Mouse (Mus musculus) right cerebral cortex, postnatal 25 days (tissue): ENCODE data around the gene Col9a2.
A peak's percentile ranks its signal among the peaks of the same experiment; 100 is the strongest.
"Not testable (repeated sequence)": the region's sequence is repeated elsewhere in the genome, so short reads cannot be mapped to it uniquely, and the experiment has no call there.

Experiments used
- DNase-seq: peaks from one replicate; pipeline ENCODE4 v3.0.0; 2022

Col9a2 gene

DNA sequence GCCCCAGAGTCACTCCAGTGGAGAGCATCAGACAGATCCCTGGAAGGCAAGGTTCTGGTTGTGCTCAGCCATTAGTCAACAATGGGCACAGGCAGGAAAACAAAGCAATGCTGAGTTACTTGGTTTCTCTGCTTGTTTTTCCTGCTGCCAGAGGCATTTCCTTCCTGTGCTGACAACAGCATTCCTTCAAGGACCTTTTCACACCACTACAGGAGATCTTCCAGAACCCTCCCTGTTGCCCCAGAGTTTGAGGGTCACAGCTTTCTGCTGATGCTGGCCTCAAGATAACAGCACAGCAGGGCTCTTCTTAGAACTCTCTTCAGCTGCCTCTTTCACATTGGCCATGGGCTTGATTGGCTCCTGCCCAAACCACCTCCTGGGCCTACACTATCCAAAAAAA is 17.3 kb upstream of the Col9a2 start:
- no peak for DNase-seq

DNA sequence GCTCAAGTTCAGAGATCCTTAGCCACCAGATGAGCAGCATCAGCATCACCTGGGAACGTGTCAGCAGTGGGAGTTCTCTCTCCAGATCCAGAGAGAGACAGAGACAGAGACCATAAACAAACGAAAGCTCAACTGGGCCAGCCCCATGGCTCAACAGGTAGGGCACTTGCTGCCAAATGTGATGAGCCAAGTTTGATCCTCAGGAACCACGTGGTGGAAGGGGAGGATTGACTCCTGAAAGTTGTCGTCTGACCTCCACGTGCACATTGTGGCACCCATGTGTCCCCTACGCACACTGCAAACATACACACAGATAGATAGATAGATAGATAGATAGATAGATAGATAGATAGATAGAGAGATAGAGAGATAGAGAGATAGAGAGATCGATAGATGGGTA is 15.7 kb upstream of the Col9a2 start:
- DNase-seq = no peak

DNA sequence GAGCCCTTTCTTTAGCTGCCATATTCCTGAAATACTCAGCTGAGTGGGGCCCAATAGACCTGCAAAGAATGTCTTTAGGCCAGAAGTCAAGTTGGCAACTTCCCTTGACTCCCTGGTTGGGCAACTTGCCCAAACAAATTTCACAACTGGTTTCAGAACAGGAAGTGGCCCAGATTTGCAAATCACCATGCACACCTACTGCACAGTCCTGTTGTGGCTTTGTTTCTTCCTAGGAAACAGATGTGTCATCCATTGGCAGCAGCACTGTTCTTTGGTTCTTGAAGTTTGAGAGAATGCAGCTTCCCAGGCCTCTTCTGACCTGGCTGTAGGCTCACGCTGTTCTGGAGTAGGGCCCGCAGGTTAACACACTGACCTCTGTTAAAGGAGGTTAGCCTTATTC is 15.2 kb upstream of the Col9a2 start:
- no peak for DNase-seq

DNA sequence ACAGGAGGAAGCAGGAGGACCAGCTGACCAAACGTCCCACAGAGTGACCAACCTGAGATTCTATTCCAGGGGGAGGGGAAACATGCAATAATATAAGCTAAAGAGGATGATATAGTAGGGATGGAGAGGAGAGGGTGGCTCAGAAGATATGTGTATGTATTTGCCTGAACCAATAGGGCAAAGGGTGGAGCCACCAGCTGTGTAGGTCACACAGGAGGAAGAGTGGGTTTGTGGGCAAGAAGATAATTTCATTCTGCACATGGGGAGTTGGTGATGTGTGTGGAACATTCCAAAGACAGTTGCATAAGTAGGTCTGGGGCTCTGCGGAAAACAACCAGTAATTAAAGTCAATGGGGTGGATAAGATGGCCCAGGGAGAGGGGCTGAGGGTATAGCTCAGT is 13.5 kb upstream of the Col9a2 start:
- no peak for DNase-seq

DNA sequence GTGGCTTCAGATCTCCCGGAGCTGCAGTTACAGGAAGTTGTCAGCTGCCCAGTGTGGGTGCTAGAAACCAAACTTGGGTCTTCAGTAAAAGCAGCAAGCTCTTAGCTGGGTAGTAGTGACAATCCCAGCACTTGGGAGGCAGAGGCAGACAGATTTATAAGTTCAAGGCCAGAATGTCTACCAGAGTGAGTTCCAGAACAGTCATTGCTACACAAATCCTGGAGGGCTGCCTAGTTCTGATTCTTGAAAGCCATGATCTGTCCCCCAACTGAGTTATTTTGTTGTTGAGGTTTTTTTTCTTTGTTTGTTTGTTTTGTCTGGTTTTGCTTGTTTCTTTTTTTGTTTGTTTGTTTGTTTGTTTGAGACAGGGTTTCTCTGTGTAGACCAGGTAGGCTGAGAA is 11.0 kb upstream of the Col9a2 start:
- DNase-seq = no peak

DNA sequence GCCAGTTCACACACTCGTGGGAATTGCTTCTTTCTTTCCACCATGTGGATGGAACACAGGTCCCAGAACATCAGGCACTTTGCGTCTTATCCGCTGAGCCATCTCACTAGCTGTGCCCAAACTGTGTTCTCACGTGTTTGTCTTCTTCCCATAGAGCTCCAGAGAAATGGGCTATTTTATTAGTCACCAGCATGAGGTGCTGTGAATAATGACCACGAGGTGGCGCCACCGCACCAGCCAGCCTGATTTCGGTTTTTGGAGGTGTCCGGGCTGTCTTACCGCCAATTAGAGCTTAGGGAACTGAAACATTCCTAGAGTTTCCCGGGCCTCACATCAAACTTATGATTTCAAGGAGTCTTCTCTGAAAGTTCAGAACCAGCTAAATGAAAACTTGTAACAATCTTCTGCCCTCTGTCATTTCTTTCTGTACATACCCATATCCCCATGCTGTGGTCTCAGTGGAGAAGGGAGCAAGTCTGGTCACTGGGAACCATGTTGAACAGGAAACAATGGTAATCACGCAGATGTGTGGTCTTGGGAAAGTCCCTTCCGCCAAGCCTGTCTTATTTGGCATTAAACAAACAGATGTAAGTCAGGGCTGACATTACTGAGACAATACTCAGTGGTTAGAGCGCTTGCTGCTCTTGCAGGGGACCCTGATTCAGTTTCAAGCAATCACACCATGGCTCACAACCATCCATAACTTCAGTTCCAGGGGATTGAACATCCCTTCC is 10.4 kb upstream of the Col9a2 start:
- DNase-seq = no peak

DNA sequence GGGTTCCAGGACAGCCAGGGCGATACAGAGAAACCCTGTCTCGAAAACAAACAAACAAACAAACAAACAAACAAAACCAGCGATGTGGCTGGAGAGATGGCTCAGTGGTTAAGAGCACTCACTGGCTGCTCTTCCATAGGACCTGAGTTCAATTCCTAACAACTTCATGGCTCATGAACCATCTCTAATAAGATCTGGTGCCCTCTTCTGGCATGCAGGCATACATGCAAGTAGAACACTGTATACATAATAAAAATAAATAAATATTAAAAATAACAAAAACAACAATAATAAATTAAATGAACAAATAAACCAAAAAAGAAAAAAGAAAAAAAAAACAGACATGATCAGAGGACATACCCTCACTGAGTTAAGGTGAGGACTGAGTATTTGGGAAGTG is 9.6 kb upstream of the Col9a2 start:
- DNase-seq = no peak

DNA sequence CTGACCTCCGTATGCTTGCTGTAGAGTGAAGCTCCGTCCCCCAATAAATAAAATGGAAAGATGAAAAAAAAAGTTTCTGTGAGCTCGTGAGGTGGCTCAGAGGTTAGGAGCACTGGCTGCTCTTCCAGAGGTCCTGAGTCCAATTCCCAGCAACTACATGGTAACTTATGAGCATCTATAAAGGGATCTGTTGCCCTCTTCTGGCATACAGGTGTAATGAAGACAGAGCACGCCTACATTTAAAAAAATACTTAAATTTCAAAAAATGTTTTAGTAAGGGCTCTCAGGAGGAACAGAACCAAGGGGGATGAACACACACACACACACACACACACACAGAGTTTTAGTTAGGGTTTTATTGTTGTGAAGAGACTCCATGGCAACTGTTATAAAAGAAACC is 7.7 kb upstream of the Col9a2 start:
- no peak for DNase-seq

DNA sequence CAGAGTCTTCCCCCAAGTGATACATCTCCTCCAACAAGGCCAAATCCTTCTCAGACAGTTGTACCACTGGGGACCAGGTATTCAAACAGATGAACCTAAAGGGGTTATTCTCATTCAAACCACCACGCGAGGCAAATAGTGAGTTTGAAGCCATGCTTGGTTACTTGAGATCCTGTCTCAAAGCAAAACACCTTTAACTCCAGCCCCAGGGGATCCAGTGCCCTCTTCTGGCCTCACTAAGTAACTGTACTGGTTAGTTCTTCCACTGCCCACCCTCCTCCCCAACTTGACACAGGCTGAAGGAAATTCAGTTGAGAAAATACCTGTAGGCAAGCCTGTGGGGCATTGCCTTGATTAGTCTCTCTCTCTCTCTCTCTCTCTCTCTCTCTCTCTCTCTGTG is 6.2 kb upstream of the Col9a2 start:
- DNase-seq = no peak

DNA sequence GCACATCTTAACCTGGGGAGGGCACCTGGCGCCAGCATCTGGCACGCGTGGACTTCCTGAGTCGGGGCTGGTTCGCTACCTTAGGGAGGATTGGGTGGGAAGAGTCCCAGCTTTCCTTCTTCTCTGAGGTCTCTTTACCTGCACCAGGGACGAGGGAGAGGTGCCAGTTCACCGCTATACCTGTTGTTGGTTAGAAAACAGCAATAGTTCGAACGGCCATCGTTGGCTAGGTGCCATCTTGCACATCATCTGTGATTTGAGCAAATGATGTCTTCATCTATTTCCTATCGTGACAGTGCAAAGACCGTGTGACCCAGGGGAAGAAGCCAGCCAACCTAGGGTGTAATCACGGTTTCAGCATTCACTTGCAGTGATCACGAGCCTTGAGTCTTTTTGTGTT is 1.1 kb downstream of the Col9a2 start:
- no peak for DNase-seq

DNA sequence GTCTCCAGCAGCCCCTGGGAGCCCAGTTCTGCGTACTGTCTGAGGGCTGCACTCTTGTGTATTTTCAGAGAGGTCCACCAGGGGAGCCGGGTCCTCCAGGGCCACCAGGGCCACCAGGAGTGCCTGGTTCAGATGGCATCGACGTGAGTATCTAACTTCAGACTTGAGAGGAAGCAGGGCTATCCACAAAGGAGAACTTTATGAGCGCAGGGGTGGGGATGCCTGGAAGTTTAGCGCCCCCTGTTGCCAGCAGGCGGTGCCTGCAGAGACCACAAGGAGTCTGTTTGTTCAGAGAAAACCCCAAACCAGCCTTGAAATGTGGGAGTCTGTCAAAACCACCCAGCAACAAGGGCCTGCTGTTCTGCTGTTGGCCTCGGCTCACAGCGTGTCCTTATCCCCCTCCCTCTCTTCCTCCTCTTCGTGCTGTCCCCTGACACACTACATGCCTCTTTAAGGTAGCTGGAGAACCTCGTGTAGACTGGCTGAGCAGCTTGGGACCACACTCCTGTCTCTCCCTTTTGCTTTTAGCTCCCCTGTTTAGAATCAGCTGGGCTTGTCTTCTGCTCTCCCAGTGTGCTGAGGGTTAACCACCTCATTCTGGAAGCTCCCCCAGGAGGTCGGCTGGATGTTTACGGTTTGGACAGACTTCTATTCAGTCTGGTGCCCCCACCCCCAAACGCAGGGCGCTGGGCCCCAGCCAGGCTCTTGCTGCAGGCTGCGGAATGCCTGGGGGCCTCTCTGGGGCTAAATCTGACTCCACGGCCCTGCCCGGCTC is 1.9 kb downstream of the Col9a2 start:
- peak; percentile 57 for DNase-seq

DNA sequence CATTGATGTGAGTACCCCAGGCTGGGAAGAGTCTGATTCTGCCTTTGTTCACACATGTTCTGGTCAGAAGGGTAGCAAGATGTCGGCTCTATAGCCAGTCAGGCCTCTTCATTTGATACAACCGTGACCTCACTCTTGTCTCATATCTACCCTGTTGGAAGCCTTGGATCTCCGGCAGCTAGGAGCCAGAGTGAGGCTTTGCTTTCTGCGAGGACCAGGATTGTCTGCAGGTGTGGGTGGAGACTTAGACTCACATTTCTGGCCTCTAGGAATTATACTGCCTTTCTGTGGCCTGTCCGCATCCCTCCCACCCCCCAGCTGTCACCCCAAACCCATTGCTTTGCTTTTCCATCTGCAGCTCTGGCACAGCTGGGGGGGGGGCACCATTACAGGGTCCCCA is 3.3 kb downstream of the Col9a2 start:
- DNase-seq = no peak

DNA sequence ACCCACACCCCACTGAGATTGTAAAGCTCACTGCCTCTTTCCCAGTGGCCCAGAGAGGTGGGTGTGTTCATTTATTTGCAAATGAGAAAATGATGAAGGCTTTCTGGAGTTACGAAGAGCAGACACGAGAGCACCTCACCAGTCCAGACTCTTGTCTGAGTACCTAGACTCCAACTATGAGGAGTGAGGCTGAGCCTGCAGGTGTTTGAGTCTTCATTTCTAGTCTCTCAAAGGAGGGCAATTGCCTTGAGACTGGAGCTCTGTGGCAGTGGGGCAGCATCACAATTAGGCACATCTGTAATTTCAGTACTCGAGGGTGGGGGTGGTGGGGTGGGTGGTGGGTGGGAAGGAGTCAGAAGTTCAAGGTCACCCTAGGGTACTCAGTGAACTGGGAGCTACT is 3.8 kb downstream of the Col9a2 start:
- DNase-seq = no peak

DNA sequence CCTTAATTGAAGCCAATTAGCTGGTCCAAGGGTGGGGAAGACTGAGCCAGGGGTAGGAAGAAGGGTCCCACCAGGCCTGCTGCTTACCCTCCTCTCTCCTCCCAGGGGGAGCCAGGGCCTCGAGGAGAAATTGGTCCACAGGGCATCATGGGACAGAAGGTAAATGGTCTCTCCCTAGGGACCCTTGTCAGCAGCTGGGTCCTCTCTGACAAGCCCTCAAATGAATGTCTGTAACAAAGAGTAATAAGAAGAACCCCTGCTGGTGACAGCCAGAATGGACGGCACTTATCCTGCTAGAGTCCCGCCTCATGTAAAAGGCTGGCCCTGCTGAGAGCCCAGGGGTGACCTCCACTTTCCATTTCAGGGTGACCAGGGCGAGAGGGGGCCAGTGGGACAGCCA is 12.7 kb downstream of the Col9a2 start:
- no peak for DNase-seq

DNA sequence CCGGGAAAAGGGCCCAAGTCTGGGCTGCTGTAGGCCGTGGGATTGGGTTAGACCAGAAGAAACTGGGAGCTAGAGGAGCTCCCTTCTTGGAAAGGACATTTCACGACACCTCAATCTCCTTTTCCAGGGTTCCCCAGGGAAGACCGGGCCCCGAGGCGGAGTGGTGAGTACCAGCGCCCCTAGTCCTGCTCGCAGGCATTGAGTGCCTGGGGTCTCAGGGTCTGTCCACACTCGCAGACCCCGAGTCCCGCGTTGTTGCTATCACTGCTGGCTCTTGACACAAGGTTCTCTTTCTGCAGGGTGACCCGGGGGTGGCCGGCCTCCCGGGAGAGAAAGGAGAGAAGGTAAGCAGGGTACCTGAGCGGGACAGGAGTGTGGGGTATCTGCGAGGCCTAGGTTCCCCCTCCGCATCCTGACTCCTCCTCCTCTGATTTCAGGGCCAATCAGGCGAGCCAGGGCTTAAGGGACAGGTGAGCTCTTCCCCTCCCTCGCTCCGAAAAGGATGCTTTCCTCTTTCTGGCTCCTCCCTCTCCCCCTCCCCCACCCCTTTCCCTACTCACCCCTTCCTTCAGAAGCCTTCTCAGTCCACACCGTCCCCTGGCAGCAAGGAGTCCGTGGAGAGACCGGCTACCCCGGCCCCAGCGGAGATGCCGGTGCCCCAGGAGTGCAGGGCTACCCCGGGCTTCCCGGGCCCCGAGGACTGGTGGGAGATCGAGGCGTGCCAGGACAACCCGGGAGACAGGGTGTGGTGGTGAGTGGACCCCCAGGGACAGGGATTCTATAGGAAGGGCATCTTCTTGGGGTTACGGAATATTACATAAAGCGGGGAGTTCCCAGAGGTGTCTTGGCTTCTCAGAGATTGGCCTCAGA is 13.5 kb downstream of the Col9a2 start:
- peak; percentile 38 for DNase-seq

DNA sequence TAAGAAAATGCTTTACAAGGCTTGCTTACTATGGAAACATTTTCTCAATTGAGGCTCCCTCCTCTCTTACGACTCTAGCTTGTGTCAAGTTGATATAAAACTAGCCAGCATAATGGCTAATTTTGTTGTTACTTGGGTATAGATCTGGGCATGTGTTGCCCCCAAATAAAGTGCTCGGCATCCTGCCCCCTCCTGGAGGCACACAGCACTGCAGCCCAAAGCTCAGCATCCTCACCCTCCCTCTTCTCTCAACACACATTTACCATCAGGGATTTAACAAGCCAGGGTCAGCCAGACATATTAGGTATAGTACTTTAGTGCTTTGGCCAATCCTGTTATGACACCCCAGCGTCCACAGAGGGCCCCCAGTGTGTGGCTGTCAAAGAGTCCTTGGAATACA is 17.2 kb downstream of the Col9a2 start:
- no peak for DNase-seq

DNA sequence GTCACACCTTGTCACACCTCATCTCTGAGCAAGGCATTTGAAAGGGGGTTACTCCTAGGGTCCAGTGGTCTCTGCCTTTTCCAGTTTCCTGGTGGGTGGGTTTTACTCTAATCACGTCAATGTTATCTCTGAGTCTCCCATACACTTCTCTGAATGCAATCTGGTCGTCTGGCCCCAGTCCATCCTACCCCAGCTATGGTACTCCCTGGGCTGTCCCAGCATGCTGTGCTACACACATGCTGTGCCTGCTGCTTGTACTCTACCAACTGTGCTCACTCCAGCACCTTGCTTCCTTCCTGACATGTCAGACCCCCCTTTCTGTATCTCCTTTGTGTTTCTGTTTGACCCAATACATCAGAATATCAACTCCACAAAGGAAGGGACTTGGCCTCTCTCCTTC is 17.8 kb downstream of the Col9a2 start:
- no peak for DNase-seq

DNA sequence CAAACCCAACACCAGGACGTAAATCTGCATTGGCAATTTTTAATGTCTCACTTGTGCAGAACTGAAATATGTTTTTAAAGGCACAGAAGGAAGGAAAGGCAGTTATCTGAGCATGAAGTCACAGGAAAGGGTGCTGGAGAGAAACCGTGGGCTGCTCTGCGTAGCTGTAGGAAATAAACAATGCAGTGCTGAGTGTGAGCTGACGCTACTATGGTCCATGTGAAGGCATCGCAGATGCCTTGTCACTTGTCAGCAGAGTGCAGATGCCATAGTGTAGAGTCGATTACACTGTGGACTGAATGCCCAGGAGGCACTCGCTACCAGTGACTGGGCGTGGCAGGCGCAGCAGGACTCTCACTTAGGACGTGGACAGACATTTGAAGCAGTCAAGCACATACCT is 20.0 kb downstream of the Col9a2 start:
- DNase-seq = not testable (repeated sequence)

DNA sequence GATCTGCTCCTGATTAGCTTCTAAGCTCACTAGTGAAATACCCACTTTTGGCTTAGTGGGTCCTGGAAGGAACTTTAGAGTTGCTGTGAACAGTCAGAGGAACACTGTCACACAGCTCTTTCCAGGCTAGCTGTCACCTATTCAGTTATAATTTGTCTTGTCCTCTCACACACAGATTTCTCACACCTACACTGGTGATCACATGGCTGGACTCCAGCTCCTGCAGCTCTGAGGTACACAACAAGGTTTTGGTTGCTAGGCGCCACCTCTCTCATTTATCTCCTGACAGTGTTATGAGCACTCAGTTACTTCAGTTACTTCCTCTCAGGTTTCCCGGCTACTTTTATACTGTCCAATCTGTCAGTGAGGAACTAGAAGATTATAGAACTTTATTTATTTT is 26.2 kb downstream of the Col9a2 start:
- DNase-seq = no peak

DNA sequence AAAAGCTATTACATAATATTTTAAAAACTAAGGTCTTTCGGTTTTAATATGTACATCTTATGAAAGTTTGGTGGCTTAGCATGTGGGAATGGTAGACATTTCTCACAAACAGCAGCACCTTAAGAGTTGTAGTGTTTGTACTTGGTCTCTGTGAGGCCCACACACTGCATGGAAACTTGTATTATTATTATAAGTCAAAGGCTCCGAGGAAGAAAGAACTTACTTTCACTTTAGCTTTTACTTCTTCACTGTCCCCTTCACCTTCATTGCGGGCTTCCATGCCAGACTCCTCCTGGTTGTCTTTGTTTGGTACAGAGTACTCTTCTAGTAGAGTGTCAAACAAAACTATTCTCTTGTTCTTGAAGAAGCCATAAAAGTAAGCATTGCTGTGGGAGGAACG is 35.1 kb downstream of the Col9a2 start:
- no peak for DNase-seq

DNA sequence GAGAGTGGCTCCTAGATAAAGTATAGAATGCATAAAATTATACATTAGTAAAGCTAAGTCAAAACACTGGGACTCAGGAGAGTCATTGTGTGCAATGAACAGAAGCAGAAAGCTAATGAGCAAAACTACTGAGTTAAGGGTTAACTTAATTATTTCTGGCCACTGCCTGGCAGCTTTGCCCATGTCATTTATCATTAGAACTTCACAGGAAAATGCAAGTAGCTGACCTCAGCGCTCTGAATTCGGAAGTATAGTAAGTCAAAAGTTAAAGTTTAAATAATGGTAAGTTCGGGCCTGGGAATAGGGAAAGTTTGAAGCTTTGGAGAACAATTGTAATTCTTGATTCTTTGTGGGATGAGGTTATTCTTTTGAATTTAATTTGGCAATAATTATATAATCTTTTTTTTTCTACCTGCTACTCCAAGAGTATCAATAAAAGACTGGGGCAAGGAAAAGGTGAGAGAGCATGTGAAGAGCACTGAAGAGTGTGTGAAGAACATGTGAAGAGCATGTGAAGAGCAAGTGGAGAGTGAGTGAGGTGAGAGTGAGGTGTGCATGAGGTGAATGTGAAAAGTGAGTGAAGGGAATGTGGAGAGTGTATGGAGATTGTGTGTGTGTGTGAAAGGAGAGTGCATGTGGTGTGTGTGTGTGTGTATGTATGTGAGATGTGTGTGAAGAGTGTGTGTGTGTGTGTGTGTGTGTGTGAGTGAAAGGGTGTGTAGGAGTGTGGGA is 38.9 kb downstream of the Col9a2 start:
- DNase-seq = no peak

DNA sequence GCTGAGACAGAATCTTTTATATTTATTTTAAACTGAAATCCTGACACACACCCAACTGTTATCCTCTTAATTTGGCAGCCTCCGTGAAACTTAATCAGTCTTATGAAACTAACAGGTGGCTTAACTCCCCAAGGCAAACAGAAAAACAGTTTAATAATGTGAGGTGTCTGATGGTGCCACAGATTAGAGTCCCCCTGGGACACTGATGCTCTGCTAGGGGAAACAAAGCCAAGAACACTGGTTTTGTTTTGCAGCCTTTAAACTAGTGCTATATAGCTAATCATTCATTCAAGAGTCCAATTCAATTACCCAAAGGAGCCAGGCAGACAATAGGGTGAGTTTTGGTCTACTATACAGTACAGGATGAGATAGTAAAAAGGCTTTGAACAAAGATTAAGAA is 41.2 kb downstream of the Col9a2 start:
- DNase-seq = no peak

DNA sequence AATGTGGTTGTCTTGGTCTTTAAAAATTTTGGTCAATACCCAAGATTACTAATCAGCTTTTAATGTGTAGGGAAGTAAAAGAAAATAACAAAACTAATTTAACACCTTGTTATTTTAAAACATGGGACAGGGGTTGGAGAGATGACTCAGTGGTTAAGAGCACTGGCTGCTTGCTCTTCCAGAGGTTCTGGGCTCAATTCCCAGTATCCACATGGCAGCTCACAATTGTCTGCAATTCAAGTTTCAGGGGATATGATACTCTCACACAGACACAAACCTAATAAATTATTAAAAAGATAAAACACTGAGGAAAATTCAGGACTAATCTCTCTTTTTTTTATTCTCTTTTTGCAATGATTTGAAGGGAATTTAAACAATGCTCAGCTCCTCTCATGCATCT is 45.3 kb downstream of the Col9a2 start:
- DNase-seq = no peak
